Mouse (Mus musculus): ENCODE results near the gene Nav2.

The Nav2 gene

DNA sequence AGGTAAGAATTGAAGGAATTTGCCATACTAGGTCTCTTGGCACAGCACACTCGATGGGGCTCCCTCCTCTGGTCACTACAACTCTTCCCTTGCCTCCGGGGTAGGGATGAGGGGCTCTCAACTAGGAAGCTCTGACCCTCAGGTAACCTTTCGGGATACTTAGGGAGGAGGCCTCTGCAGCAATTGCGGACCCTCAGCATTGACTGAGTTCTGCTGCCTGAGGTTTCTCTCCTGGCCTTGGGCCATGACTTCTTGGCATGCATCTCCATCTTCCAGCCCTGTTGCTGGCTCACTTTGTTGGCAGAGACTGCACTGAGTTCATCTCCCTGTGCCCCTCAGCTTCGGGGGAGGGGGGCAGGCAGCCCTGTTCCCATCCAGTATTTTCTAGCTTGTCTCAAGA, 650.4 kb downstream of the Nav2 start:
- DNase-seq (ENCODE audit: low spot score), result no peak

DNA sequence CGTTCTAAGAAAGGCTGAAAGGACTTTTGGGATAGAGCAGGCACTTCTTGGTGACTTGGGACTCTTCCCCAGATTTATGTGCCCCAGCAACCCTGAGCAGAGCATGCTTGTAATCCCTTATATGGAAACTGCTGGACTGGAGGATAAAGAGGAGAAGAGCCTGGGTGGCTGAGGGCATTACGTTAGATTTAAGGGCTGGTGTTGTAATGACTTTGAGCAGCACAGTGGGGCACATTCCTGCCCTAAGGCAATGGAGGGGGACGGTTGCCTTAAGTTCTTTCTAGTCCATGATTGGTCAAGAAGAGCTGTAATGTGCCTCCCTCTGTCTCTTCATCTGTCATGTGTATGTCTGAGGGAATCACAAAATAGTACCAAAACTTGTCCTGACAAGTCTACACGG, 651.5 kb downstream of the Nav2 start:
- DNase-seq (ENCODE audit: low spot score), result no peak

- no peak for DNase-seq (ENCODE audit: low spot score)
Observed at GRCm38 (mm10) chr7:49562404-49562803, 653.9 kb downstream of the Nav2 start.

DNA sequence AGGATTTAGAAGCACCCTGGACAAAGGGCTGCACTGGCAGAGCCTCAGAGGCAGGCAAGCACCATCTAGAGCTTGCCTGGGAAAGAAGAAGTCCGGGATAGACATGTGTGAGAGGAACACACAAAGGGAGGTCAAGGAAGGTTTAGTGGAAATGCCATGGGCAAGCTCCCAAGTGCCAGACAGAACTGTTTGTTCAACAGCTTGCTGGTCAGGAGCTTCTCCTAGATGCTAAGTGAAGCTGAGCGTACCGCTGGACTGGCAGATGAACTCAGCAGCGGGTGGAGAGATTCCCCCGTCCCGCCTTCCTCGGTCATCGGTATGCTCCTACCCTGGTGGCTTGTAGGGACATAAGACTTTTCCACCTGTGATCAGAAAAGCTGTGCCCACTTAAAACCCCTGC, 654.3 kb downstream of the Nav2 start:
- DNase-seq (ENCODE audit: low spot score), result no peak

GRCm38 (mm10) chr7:49565084-49565483, 656.6 kb downstream of the Nav2 start:
- DNase-seq (ENCODE audit: low spot score), result no peak

DNA sequence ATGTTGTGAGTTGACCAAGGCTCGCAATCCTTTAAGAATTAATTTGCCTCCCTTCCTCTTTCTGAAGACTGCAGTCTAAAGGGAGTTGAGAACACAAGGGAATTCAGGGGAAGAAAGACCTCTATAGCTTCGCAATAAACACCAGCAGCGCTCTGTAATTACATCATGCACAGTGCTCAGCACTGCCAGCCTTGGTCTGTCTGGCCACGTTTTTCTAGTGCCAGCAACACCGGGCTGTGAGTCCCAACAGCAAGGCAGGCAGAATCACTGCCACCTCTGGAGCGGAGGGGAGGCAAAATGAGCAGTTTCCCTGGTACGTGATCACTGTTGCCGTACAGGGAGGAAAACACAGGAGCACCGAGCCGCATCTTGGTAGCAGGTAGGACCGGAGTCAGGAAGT, 657.3 kb downstream of the Nav2 start:
- DNase-seq (ENCODE audit: low spot score), result no peak

GRCm38 (mm10) chr7:49567346-49568034, 659.0 kb downstream of the Nav2 start:
- DNase-seq (ENCODE audit: low spot score), result no peak

DNA sequence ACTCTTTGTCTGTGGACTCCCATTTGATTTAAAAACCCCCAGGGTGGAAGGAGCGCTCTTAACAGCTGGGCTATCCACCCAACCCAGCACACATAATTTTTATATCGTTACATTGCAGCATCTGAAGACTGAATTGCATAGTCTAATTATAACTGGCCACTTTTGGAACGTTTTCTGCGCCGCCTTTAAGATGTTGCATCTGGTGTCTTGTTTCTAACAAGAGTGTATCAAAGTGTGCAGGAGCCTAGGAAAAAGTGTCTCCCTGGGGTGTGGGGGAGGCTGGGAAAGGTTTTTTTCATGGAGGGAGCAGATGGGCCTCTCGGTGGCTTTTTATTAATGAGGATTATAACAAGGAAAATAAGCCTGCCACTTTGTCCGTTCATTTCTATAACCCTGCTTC, 661.1 kb downstream of the Nav2 start:
- DNase-seq (ENCODE audit: low spot score), result no peak

DNA sequence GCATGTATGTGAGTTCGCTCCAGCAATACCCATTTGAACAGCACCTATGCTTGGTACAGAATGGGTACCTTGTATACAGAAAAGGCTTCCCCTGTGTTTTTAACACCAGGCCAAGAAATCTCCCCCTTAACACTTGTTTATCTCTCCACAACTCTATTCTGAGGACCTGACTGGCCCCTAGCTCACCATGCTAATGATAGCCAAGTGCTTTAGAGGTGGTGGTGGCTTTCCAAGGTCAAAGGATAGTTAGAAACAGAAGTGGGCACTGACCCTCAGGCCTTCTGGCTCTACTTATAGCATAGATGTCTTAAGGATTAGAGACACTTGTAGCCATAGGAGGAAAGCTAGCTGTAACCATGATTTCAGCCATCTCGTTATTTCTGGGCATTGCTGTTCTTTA, 663.1 kb downstream of the Nav2 start:
- no peak for DNase-seq (ENCODE audit: low spot score)

DNA sequence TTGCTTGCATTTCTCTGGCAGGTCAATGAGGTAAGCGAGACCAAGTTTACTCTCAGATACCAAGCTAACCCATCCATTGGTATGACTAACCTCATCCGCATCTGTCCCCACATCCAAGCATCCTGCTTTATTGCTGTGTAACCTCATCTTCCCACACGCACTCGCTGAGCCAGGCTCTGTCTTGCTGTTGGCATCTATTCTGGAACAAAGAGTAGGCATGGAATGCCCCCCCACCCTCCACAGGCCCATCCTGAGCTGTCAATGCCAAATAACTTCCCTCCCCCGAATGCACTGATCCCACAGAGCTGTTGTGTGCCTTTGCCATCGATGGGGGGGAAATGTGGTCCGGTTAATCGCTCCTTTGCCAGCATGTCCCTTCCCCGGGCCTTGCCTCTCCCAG, 666.7 kb downstream of the Nav2 start:
- no peak for DNase-seq (ENCODE audit: low spot score)

DNA sequence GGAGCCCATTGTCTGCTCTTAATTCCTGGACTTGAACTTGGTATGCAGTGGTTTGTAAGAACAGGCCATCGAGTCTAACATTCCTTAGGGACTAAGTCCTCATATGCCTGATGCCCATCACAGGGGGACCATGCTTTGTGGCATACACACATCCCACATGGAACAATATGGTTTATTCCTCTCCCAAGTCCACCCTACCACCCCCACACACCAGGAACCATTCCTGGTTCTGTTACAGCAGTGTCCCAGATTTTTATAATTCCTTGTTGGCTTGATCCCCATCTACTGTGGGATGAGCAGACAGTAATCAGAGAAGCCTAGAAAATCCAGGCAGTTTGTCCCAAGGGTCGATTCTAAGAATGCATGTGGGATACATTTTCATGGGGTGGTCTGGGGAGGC, 668.6 kb downstream of the Nav2 start:
- DNase-seq (ENCODE audit: low spot score), result no peak

- DNase-seq (ENCODE audit: low spot score), result no peak
Observed at GRCm38 (mm10) chr7:49581951-49582350, 673.4 kb downstream of the Nav2 start.

DNA sequence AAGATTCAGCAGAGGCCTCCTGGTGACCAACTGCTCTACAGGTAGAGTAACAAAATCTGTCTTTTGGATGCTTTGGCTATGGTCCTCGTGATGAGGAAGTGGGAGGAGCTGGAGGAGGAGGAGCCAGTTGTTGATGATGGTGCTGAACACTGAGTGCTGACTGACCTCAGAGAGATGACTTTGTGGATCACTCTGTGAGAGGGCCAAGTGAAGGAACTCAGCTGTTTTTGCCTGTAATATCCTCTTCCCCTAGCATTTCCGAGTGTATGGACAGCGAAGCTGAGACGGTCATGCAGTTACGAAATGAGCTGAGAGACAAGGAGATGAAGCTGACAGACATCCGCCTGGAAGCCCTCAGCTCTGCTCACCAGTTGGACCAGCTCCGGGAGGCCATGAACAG, 674.0 kb downstream of the Nav2 start:
- no peak for DNase-seq (ENCODE audit: low spot score)

DNA sequence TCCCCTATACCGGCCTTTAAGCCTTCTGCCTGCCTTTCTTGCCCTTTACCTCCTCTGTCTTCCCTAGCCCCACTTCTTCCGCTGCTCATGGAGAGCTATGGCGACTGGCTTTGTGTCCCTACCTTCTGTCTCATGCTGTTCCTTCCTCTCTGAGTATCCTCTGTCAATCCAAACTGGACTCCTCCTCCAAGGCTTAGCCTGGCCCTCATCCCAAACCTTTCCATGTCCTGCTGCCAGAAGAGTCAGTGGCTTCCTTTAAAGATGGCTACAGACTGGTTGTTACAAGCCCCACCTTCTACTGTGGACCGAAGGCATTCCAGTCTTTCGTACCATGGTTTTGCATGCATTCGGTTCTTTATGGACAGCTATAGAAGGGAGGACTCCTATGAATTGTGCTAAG, 674.7 kb downstream of the Nav2 start:
- no peak for DNase-seq (ENCODE audit: low spot score)

DNA sequence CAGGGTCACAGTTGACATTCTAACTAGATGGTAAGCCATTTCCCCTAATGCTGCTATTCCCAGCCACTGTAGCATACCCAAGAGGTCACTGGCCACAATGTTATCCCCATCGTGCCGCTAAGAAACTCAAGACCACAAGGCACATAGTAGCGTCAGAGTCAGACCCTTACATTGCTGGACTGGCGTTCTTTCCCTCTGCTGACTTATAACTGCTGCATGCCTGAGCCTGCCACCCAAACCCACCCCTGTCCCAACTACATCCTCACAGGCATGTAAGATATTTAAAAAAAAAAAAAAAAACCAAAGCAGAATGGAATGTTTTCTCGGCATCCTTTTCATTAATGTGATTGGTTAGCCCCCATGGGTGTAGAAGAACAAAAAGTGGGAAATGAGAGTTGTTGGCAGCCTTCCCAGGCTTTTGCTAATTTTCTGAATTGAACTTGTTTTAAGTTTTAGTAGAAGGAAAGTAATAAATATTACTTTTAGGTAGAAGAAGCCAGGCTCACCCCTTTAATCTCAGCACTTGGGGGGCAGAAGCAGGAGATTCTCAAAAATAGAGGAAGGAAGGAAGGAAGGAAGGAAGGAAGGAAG, 678.1 kb downstream of the Nav2 start:
- no peak for DNase-seq (ENCODE audit: low spot score)

GRCm38 (mm10) chr7:49589635-49590034, 681.1 kb downstream of the Nav2 start:
- DNase-seq (ENCODE audit: low spot score), result no peak

GRCm38 (mm10) chr7:49597776-49598175, 689.3 kb downstream of the Nav2 start:
- no peak for DNase-seq (ENCODE audit: low spot score)

GRCm38 (mm10) chr7:49598225-49598624, 689.7 kb downstream of the Nav2 start:
- no peak for DNase-seq (ENCODE audit: low spot score)

DNA sequence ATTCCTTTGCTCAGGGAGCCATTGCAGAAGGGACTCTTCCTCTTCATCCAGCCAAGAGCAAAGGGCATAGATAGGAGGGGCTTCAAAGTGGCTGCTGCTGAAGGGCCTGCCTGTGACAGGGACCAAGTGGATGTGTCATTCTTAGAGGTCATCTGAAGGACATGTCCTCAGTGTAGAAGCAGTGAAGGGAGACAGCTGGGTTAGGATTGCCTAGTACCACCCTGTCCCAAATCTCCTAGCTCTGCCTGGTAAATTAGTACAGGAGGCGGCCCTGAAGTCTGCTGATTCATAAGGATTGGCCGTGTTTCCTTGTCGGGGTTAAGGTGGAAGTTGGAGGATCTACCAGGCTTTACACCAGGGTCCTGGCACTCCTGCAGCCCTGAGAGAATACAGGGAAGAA, 691.4 kb downstream of the Nav2 start:
- no peak for DNase-seq (ENCODE audit: low spot score)

GRCm38 (mm10) chr7:49601191-49601975, 692.9 kb downstream of the Nav2 start:
- peak; percentile 9 for DNase-seq (ENCODE audit: low spot score)

DNA sequence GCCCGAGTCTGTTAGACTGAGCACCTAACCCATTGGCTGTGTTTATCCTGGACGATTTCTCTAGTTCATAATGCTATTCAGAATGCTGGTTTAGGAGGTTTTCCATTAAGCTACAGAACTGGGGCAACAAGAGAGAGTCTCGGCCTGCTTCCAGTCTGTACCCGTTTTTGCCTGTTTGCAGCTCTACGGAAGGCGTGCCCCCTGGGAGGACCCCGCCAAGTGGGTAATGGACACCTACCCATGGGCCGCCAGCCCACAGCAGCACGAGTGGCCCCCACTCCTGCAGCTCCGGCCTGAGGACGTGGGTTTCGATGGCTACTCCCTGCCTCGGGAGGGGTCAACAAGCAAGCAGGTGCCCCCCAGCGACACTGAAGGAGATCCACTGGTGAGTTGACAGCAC, 695.7 kb downstream of the Nav2 start:
- no peak for DNase-seq (ENCODE audit: low spot score)

- DNase-seq (ENCODE audit: low spot score), result no peak
Observed at GRCm38 (mm10) chr7:49604965-49605795, 696.7 kb downstream of the Nav2 start.

All from ovary, postnatal 10 days (tissue).